Mouse (Mus musculus): ENCODE results near the gene Tmem41b.

DNA sequence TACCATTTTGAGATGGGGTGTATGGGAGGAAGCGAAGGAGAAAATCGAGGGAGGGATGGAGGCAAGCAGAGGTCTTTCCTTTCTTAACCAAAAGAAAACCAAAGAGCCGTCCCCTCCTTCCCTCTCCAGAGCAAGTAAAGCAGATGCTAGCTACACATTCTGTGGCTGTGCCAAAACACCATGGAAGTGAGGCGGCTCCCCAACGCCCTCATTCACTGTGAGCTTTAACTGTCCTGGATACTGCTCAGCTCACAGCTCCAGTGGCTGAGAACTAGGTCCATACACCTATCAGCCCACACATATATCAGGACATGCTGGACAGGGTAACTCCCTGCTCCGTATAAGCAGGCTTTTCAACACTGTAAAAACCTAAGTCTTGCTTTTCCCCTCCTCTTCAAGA lies 58.4 kb downstream of the Tmem41b start:
- TF ChIP-seq GATA1 (IDR thresholded peaks at IDR 0.05; ENCODE audit: borderline replicate concordance, low read length) (no peak), FLI1 (IDR thresholded peaks at IDR 0.05; ENCODE audit: low read length) (no peak)

Measured in megakaryocyte, embryonic 14.5 days (primary cell).